17 mouse cellular contexts compared by ENCODE assay signal in genomic region chr5:103393752-103394151, GRCm38 (mm10). TPM values are rescaled to one million over a fixed set of nuclear protein-coding genes. Genes with fewer than 3 reads are reported as not detected.
DNase-seq lines count a peak whose midpoint lies in the region; ATAC-seq and TF ChIP-seq lines count a peak whose summit lies in the region.
"Had no signal": no experiment of that assay in that cellular context is flagged by ENCODE, and none has a peak within 500 bp of the region (broad histone marks: within the 10 kb centered on the region; RNA-seq: fewer than 3 reads in every experiment).

No protein-coding gene starts in this region.

- TF ChIP-seq EP300 in stomach, postnatal 0 days (optimal IDR thresholded peaks at IDR 0.05): no peak

- H3K4me1 ChIP-seq in kidney, embryonic 16.5 days (ENCODE audit: insufficient read depth, low read length): peaks cover 15% of the 10 kb centered on the region
- H3K4me1 ChIP-seq in neural tube, embryonic 12.5 days: peaks cover 8% of the 10 kb centered on the region; the same call in 1 of the 2 replicates
- H3K4me1 ChIP-seq in hindbrain, embryonic 12.5 days: peaks cover 13% of the 10 kb centered on the region; the same call in 1 of the 2 replicates
- no peaks in the 10 kb centered on the region for H3K4me1 ChIP-seq in stomach, postnatal 0 days (replicated peaks; ENCODE audit: control insufficient read depth, insufficient read depth)

- no peak overlapping the region for H3K27ac ChIP-seq in kidney, embryonic 16.5 days (ENCODE audit: low read length)
- no peak overlapping the region for H3K27ac ChIP-seq in neural tube, embryonic 12.5 days
- no peak overlapping the region for H3K27ac ChIP-seq in hindbrain, embryonic 12.5 days
- H3K27ac ChIP-seq in stomach, postnatal 0 days (replicated peaks): 0 out of 2 replicates have a peak overlapping the region, but pooled peaks have one; percentile 24
- H3K27ac ChIP-seq: embryonic facial prominence, embryonic 12.5 days; lung, embryonic 15.5 days; midbrain, embryonic 13.5 days had no signal

- no peak for ATAC-seq in kidney, embryonic 16.5 days (ENCODE audit: low FRiP score, low TSS enrichment)
- ATAC-seq in neural tube, embryonic 12.5 days (ENCODE audit: low FRiP score, low read depth): no peak
- ATAC-seq in hindbrain, embryonic 12.5 days (ENCODE audit: low FRiP score): no peak
- ATAC-seq in stomach, postnatal 0 days (ENCODE audit: low FRiP score, low TSS enrichment): no peak
- ATAC-seq: midbrain, embryonic 13.5 days; Patski had no signal

- DNase-seq in kidney, postnatal 36 days: no peak
- DNase-seq in neural tube, embryonic 10.5 days (ENCODE audit: extremely low spot score, low spot score): no peak
- DNase-seq in stomach, postnatal 0 days (ENCODE audit: low spot score): no peak
- no peak for DNase-seq in right cerebral cortex, postnatal 14 days
- DNase-seq: cerebellum, adult 8-10 months; heart, adult 18-20 months; kidney, adult 18-20 months; layer of hippocampus, postnatal 36 days; right cerebral cortex, postnatal 25 days had no signal

- WGBS in kidney, embryonic 16.5 days: 45% methylated on average over 16 of the region's 16 CpGs
- WGBS in neural tube, embryonic 12.5 days: 38% methylated on average over 16 of the region's 16 CpGs
- 32% methylated on average over 16 of the region's 16 CpGs for WGBS in hindbrain, embryonic 12.5 days
- 51% methylated on average over 16 of the region's 16 CpGs for WGBS in stomach, postnatal 0 days

- no peaks in the 10 kb centered on the region for H3K36me3 ChIP-seq in kidney, embryonic 16.5 days (ENCODE audit: insufficient read depth, low read length)
- no peaks in the 10 kb centered on the region for H3K36me3 ChIP-seq in neural tube, embryonic 12.5 days
- no peaks in the 10 kb centered on the region for H3K36me3 ChIP-seq in hindbrain, embryonic 12.5 days
- no peaks in the 10 kb centered on the region for H3K36me3 ChIP-seq in stomach, postnatal 0 days (ENCODE audit: control insufficient read depth, insufficient read depth, low read length)
- H3K36me3 ChIP-seq: embryonic facial prominence, embryonic 12.5 days; lung, embryonic 15.5 days; midbrain, embryonic 13.5 days had no signal

- H3K4me3 ChIP-seq in kidney, embryonic 16.5 days (ENCODE audit: low read length): no peak overlapping the region
- H3K4me3 ChIP-seq in neural tube, embryonic 12.5 days: no peak overlapping the region
- H3K4me3 ChIP-seq in hindbrain, embryonic 12.5 days: no peak overlapping the region
- no peak overlapping the region for H3K4me3 ChIP-seq in stomach, postnatal 0 days (ENCODE audit: low read depth, low read length)
- H3K4me3 ChIP-seq: embryonic facial prominence, embryonic 12.5 days; lung, embryonic 15.5 days; midbrain, embryonic 13.5 days had no signal

- no peaks in the 10 kb centered on the region for H3K9me3 ChIP-seq in kidney, embryonic 16.5 days (ENCODE audit: low read length)
- no peaks in the 10 kb centered on the region for H3K9me3 ChIP-seq in neural tube, embryonic 12.5 days
- H3K9me3 ChIP-seq in hindbrain, embryonic 12.5 days (replicated peaks): no peaks in the 10 kb centered on the region
- H3K9me3 ChIP-seq in stomach, postnatal 0 days (ENCODE audit: control insufficient read depth, low read length): no peaks in the 10 kb centered on the region
- H3K9me3 ChIP-seq: embryonic facial prominence, embryonic 12.5 days; lung, embryonic 15.5 days; midbrain, embryonic 13.5 days had no signal

- H3K27me3 ChIP-seq in kidney, embryonic 16.5 days (ENCODE audit: insufficient read depth, low read length): no peaks in the 10 kb centered on the region
- no peaks in the 10 kb centered on the region for H3K27me3 ChIP-seq in neural tube, embryonic 12.5 days (replicated peaks)
- no peaks in the 10 kb centered on the region for H3K27me3 ChIP-seq in hindbrain, embryonic 12.5 days
- H3K27me3 ChIP-seq in stomach, postnatal 0 days (ENCODE audit: control insufficient read depth, insufficient read depth, low read length): no peaks in the 10 kb centered on the region
- H3K27me3 ChIP-seq: CH12.LX; embryonic facial prominence, embryonic 12.5 days; lung, embryonic 15.5 days; midbrain, embryonic 13.5 days; Patski had no signal

- H3K9ac ChIP-seq in kidney, embryonic 16.5 days (replicated peaks; ENCODE audit: low read length): no peak overlapping the region
- no peak overlapping the region for H3K9ac ChIP-seq in neural tube, embryonic 12.5 days
- no peak overlapping the region for H3K9ac ChIP-seq in hindbrain, embryonic 12.5 days
- H3K9ac ChIP-seq in stomach, postnatal 0 days (ENCODE audit: low read length): no peak overlapping the region
- H3K9ac ChIP-seq: embryonic facial prominence, embryonic 12.5 days; lung, embryonic 15.5 days; midbrain, embryonic 13.5 days had no signal

- H3K4me2 ChIP-seq in kidney, embryonic 16.5 days (replicated peaks; ENCODE audit: low read depth, low read length): peak overlapping the region; percentile 12; the same call in 1 of the 2 replicates
- peak overlapping the region; percentile 18; the same call in 1 of the 2 replicates for H3K4me2 ChIP-seq in neural tube, embryonic 12.5 days (replicated peaks)
- 0 out of 2 replicates have a peak overlapping the region, but pooled peaks have one; percentile 19 for H3K4me2 ChIP-seq in hindbrain, embryonic 12.5 days (replicated peaks)
- no peak overlapping the region for H3K4me2 ChIP-seq in stomach, postnatal 0 days (replicated peaks; ENCODE audit: low read depth)
- H3K4me2 ChIP-seq: embryonic facial prominence, embryonic 12.5 days; lung, embryonic 15.5 days; midbrain, embryonic 13.5 days had no signal

- no peak for TF ChIP-seq CTCF in stomach, postnatal 0 days (IDR thresholded peaks at IDR 0.05; ENCODE audit: low read depth)

RNA-seq across cellular contexts. Expression of gene Ptpn13, which starts 31.2 kb away (rescaled TPM):
- 31.1 and 32.8 TPM in 2 replicates for polyA plus RNA-seq in kidney, embryonic 16.5 days (2015; fragmentation: Nextera tagmentation; extraction: Ambion mirVana)
- polyA plus RNA-seq in neural tube, embryonic 12.5 days (2016; fragmentation: Nextera tagmentation; extraction: Ambion mirVana): 14.1 and 14.4 TPM in 2 replicates
- polyA plus RNA-seq in hindbrain, embryonic 12.5 days (2016; fragmentation: Nextera tagmentation; extraction: Ambion mirVana): 19.2 and 19.3 TPM in 2 replicates
- 7.6 and 7.8 TPM in 2 replicates for polyA plus RNA-seq in stomach, postnatal 0 days (2015; fragmentation: Nextera tagmentation; extraction: Ambion mirVana)
